8 mouse cellular contexts compared by ENCODE assay signal in the genomic region with DNA sequence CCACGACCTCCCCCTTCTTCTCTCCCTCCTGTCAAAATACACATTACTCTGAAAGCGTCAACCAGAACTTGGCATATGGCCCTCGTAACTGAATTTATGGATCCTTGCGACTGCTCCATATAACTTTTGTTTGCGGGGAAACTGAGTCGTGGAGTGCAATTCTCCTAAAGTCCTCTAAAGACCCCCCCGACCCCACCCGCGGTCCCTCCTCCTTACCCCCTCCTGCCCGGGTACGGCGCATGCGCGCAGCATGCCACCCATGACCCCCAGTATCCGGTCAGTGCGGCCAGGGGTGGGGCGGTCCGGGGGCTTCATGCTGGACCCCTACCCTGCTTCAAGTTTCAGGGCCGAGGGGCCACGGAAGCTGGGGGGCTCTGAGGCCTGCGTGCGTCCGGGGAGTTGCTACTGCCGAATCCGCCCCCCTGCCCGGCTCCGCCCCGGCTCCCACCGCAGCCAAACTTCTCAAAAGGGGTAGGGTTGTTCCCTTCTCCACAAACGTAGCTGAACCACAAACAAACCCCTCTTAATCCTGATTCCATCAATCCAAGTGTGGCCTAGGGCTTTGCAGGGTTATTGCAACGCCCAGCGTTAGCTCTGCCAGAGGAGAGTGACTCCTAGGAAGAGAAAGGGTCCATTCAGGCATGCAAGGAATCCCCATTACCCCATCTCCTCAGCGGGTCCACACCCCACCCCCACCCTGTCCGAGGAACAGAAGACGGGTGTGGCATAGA. TPM values are rescaled to one million over a fixed set of nuclear protein-coding genes. Genes with fewer than 3 reads are reported as not detected.
A peak's percentile ranks its signal among the peaks of the same experiment; 100 is the strongest.
DNase-seq lines count a peak whose midpoint lies in the region; ATAC-seq and TF ChIP-seq lines count a peak whose summit lies in the region.

A gene (minus strand): TSS at position 433 of the 731 bp plus-strand sequence.

- peak within 1 kb of the TSS; percentile 92 for H3K27ac ChIP-seq in kidney, embryonic 14.5 days (ENCODE audit: low read depth, low read length)
- H3K27ac ChIP-seq in cortical plate, adult 2 months (ENCODE audit: insufficient read depth, low read length), result peak within 1 kb of the TSS; percentile 27
- peak within 1 kb of the TSS; percentile 89 for H3K27ac ChIP-seq in intestine, embryonic 16.5 days (ENCODE audit: low read length)
- peak within 1 kb of the TSS; percentile 90 for H3K27ac ChIP-seq in liver, embryonic 13.5 days
- H3K27ac ChIP-seq in neural tube, embryonic 14.5 days (ENCODE audit: low read depth, low read length), result peak within 1 kb of the TSS; percentile 60

- H3K9me3 ChIP-seq in kidney, embryonic 14.5 days (ENCODE audit: control insufficient read depth, low read length), result no peaks in the 10 kb centered on the region
- 0 out of 2 replicates have a peak, but pooled peaks cover 4% of the 10 kb centered on the region for H3K9me3 ChIP-seq in intestine, embryonic 16.5 days (ENCODE audit: control insufficient read depth, low read length)
- H3K9me3 ChIP-seq in liver, embryonic 13.5 days (replicated peaks), result no peaks in the 10 kb centered on the region
- H3K9me3 ChIP-seq in neural tube, embryonic 14.5 days (ENCODE audit: control insufficient read depth, low read length), result no peaks in the 10 kb centered on the region

- no peaks in the 10 kb centered on the region for H3K27me3 ChIP-seq in kidney, embryonic 14.5 days (ENCODE audit: control insufficient read depth, insufficient read depth, low read length)
- H3K27me3 ChIP-seq in intestine, embryonic 16.5 days (replicated peaks; ENCODE audit: control insufficient read depth, insufficient read depth, low read length), result 0 out of 2 replicates have a peak, but pooled peaks cover 4% of the 10 kb centered on the region
- H3K27me3 ChIP-seq in liver, embryonic 13.5 days, result peaks cover under 1% of the 10 kb centered on the region; the same call in 1 of the 2 replicates
- no peaks in the 10 kb centered on the region for H3K27me3 ChIP-seq in neural tube, embryonic 14.5 days (ENCODE audit: control insufficient read depth, insufficient read depth, low read length)

- H3K36me3 ChIP-seq in kidney, embryonic 14.5 days (ENCODE audit: control insufficient read depth, insufficient read depth, low read length), result peaks cover 22% of the 10 kb centered on the region; the same call in 1 of the 2 replicates
- peaks cover 11% of the 10 kb centered on the region; the same call in 1 of the 2 replicates for H3K36me3 ChIP-seq in intestine, embryonic 16.5 days (ENCODE audit: control insufficient read depth, insufficient read depth, low read length)
- peaks cover 10% of the 10 kb centered on the region; the same call in 1 of the 2 replicates for H3K36me3 ChIP-seq in liver, embryonic 13.5 days
- peaks cover 11% of the 10 kb centered on the region; the same call in 1 of the 2 replicates for H3K36me3 ChIP-seq in neural tube, embryonic 14.5 days (ENCODE audit: control insufficient read depth, insufficient read depth, low read length)

- DNase-seq in kidney, adult 8-10 months, result no peak
- peak; percentile 42 for DNase-seq in liver, embryonic 13.5 days
- no peak for DNase-seq in frontal cortex, postnatal 36 days (ENCODE audit: low spot score in 2 of 2)

- peaks cover 23% of the 10 kb centered on the region; the same call in 1 of the 2 replicates for H3K4me1 ChIP-seq in kidney, embryonic 14.5 days (ENCODE audit: control insufficient read depth, insufficient read depth, low read length)
- peaks cover 3% of the 10 kb centered on the region for H3K4me1 ChIP-seq in cortical plate, adult 2 months (ENCODE audit: control insufficient read depth, insufficient read depth, low read length)
- peaks cover 29% of the 10 kb centered on the region for H3K4me1 ChIP-seq in intestine, embryonic 16.5 days (ENCODE audit: control insufficient read depth, insufficient read depth, low read length)
- peaks cover 79% of the 10 kb centered on the region for H3K4me1 ChIP-seq in liver, embryonic 13.5 days (replicated peaks)
- H3K4me1 ChIP-seq in neural tube, embryonic 14.5 days (ENCODE audit: control insufficient read depth, insufficient read depth, low read length), result peaks cover 30% of the 10 kb centered on the region

- peak; percentile 41 for ATAC-seq in kidney, embryonic 14.5 days (ENCODE audit: low FRiP score, low TSS enrichment)
- peak; percentile 21 for ATAC-seq in granulocyte monocyte progenitor cell, adult 5-6 weeks (replicated peaks; ENCODE audit: poor library complexity, severe bottlenecking)
- peak; percentile 38 for ATAC-seq in intestine, embryonic 16.5 days
- ATAC-seq in liver, embryonic 13.5 days (ENCODE audit: low read depth), result 0 out of 2 replicates have a peak, but pooled peaks have one; percentile 1
- no peak for ATAC-seq in neural tube, embryonic 14.5 days (ENCODE audit: low read depth)

- H3K9ac ChIP-seq in kidney, embryonic 14.5 days (ENCODE audit: low read depth, low read length), result peak within 1 kb of the TSS; percentile 64
- H3K9ac ChIP-seq in intestine, embryonic 16.5 days (ENCODE audit: low read depth, low read length), result peak within 1 kb of the TSS; percentile 75
- peak within 1 kb of the TSS; percentile 79 for H3K9ac ChIP-seq in liver, embryonic 13.5 days
- H3K9ac ChIP-seq in neural tube, embryonic 14.5 days (replicated peaks; ENCODE audit: low read depth, low read length), result peak within 1 kb of the TSS; percentile 69

- TF ChIP-seq POLR2A in cortical plate, adult 2 months (IDR thresholded peaks at IDR 0.05; ENCODE audit: extremely low read depth, insufficient read depth, low read length), result no peak

- 4% methylated on average over 35 of the region's 35 CpGs for WGBS in kidney, embryonic 14.5 days
- 8% methylated on average over 35 of the region's 35 CpGs for WGBS in intestine, embryonic 16.5 days
- WGBS in liver, embryonic 13.5 days (ENCODE audit: insufficient replicate concordance), result 1% methylated on average over 35 of the region's 35 CpGs
- WGBS in neural tube, embryonic 14.5 days, result 3% methylated on average over 35 of the region's 35 CpGs

- peak within 1 kb of the TSS; percentile 94 for H3K4me2 ChIP-seq in kidney, embryonic 14.5 days (replicated peaks; ENCODE audit: low read depth, low read length)
- peak within 1 kb of the TSS; percentile 72 for H3K4me2 ChIP-seq in intestine, embryonic 16.5 days (ENCODE audit: low read depth, low read length)
- H3K4me2 ChIP-seq in liver, embryonic 13.5 days, result peak within 1 kb of the TSS; percentile 99
- H3K4me2 ChIP-seq in neural tube, embryonic 14.5 days (ENCODE audit: low read depth, low read length), result peak within 1 kb of the TSS; percentile 85

- peak within 1 kb of the TSS; percentile 50 for H3K4me3 ChIP-seq in kidney, embryonic 14.5 days (ENCODE audit: low read length)
- peak within 1 kb of the TSS; percentile 68 for H3K4me3 ChIP-seq in cortical plate, adult 2 months (ENCODE audit: insufficient read depth, low read length)
- H3K4me3 ChIP-seq in intestine, embryonic 16.5 days (ENCODE audit: low read length), result peak within 1 kb of the TSS; percentile 65
- peak within 1 kb of the TSS; percentile 64 for H3K4me3 ChIP-seq in liver, embryonic 13.5 days (replicated peaks)
- H3K4me3 ChIP-seq in neural tube, embryonic 14.5 days (ENCODE audit: low read depth, low read length), result peak within 1 kb of the TSS; percentile 45

- no peak for TF ChIP-seq CTCF in cortical plate, adult 2 months (IDR thresholded peaks at IDR 0.05; ENCODE audit: extremely low read depth, insufficient read depth, low read length)

RNA-seq across cellular contexts. Expression of the gene that starts here (rescaled TPM):
- polyA plus RNA-seq in kidney, embryonic 14.5 days (2014; fragmentation: Nextera tagmentation; extraction: Ambion mirVana), result 31.0 and 32.9 TPM in 2 replicates
- 225 and 288 TPM in 2 replicates for polyA plus RNA-seq in cortical plate, adult 2 months (2012; rRNA removed)
- 3.2 TPM in 1 of 2 replicates, not detected in the other for total RNA-seq in granulocyte monocyte progenitor cell, adult 5-6 weeks (2014; fragmentation: Nextera tagmentation)
- total RNA-seq in granulocyte monocyte progenitor cell, adult 5-6 weeks (2017), result 0.15 and 0.95 TPM in 2 replicates
- 44.7 and 46.3 TPM in 2 replicates for polyA plus RNA-seq in intestine, embryonic 16.5 days (2015; fragmentation: Nextera tagmentation; extraction: Ambion mirVana)
- polyA plus RNA-seq in liver, embryonic 13.5 days (2015; fragmentation: Nextera tagmentation; extraction: Ambion mirVana), result 8.1 and 8.2 TPM in 2 replicates
- 24.2 and 31.0 TPM in 2 replicates for polyA plus RNA-seq in neural tube, embryonic 14.5 days (2014; fragmentation: Nextera tagmentation; extraction: Ambion mirVana)

Comparison
In these comparisons a context has a peak if more than half of its experiments do, and no peak if none do; other contexts are left out.
1. H3K27ac ChIP-seq: peak in every context shown above with its lines; median percentile 92 in kidney, embryonic 14.5 days; 90 in liver, embryonic 13.5 days; 89 in intestine, embryonic 16.5 days; 60 in neural tube, embryonic 14.5 days; 27 in cortical plate, adult 2 months.